Mouse (Mus musculus) embryonic facial prominence, embryonic 10.5 days (tissue): ENCODE data around the gene Gm960. TPM values are rescaled to one million over a fixed set of nuclear protein-coding genes. Genes with fewer than 3 reads are reported as not detected.

Source experiments
- DNase-seq: peaks from one replicate; pipeline ENCODE4 v3.0.0-alpha.2; 2017; ENCODE audit warnings: low spot score
- H3K27ac ChIP-seq: fragments of 300-500 bp; sonication (generic); replicated peaks from 2 replicates; pipeline ENCODE4 v1.5.1; 2016; ENCODE audit warnings: mild to moderate bottlenecking
- H3K27me3 ChIP-seq: fragments of 300-500 bp; sonication (generic); replicated peaks from 2 replicates; pipeline ENCODE4 v1.6.1; 2016; ENCODE audit warnings: low read depth, mild to moderate bottlenecking; ENCODE audit not compliant: poor library complexity, severe bottlenecking
- H3K36me3 ChIP-seq: fragments of 300-500 bp; sonication (generic); replicated peaks from 2 replicates; pipeline ENCODE4 v1.6.1; 2016; ENCODE audit warnings: mild to moderate bottlenecking, moderate library complexity
- H3K4me1 ChIP-seq: fragments of 300-500 bp; sonication (generic); 2 replicates; pipeline ENCODE4 v1.6.1; 2016
- H3K4me3 ChIP-seq: fragments of 300-500 bp; sonication (generic); 2 replicates; pipeline ENCODE4 v1.5.1; 2016; ENCODE audit warnings: mild to moderate bottlenecking, moderate library complexity
- H3K9me3 ChIP-seq: fragments of 300-500 bp; sonication (generic); 2 replicates; pipeline ENCODE4 v1.6.1; 2016; ENCODE audit warnings: mild to moderate bottlenecking
- WGBS: fragments of 180-500 bp; shearing (Covaris S2); methylation state at CpG from one replicate; pipeline ENCODE4 v1.1.7; 2016; 5-methylcytosine and 5-hydroxymethylcytosine counted together
- polyA plus RNA-seq: library from polyadenylated mRNA; unstranded; fragments of >200 nt; fragmentation: Nextera tagmentation; extraction: Ambion mirVana; gene quantifications from 2 replicates; pipeline ENCODE4 v1.2.1, GENCODE M21; 2016

Gm960 gene
- polyA plus RNA-seq, 1 experiment from 2014 or later: 2.0 TPM

- peaks cover 9% of the 10 kb centered on the region; the same call in 1 of the 2 replicates for H3K27me3 ChIP-seq
- 41% methylated on average over 4 of the region's 4 CpGs for WGBS
- peaks cover 52% of the 10 kb centered on the region for H3K4me1 ChIP-seq
- peak overlapping the region; percentile 98 for H3K27ac ChIP-seq
- H3K4me3 ChIP-seq: peak overlapping the region; percentile 92
- H3K9me3 ChIP-seq: no peaks in the 10 kb centered on the region
- DNase-seq: no peak
- H3K36me3 ChIP-seq: peaks cover 46% of the 10 kb centered on the region
Measured at GRCm38 (mm10) chr19:4616546-4616945, 81.9 kb downstream of the Gm960 start.

DNA sequence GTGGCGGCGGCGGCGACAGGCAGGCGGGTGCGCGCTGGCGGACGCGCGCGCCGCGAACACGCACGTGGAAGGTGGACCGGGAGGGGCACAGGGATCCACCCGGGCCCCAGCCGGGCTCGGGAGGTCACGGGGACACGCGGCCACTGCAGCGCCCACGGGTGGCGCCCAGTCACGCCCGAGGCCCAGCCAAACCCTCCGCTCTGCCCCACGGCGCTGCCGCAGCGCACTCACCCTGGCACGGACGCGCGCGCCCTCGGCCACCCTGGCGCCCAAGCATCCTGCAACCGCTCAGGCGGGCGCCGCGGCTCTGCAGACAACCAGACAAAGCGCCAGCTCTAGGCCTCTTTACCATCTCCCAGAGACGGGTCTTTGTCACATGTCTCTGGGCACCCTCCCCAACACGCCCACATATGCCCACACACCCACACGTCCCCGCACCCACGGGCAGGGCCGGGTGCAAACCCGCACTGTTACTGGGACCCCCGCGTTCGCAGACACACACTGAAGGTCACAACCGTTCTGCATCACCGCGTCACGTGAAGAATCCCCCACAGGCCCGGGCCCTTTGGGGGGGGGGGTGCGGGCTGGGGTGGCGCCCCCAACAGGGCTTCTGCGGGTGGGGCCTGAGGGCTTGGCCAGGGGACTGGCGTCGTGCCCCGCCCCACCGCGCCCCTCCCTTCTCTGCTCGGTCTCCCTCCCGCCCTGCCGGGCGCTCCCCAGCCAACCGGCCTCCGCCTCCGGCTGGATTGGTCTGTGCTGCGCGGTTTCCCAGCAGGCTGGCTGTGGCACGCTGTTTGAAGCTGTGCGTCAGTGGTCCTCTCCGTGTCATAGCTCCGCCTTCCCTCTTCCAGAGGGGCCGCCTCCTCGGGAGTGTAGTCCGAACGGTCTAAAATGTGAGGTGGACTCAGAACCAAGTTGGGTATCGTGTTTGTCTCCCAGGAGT lies 83.0 kb downstream of the Gm960 start, which contains the start of gene Lrfn4:
Gene Lrfn4, minus strand, starts transcription at position 517 of the 943 bp plus-strand sequence.
- WGBS: under 1% methylated on average over 87 of the region's 87 CpGs
- peak; percentile 97 for DNase-seq
- no peaks in the 10 kb centered on the region for H3K9me3 ChIP-seq
- peak within 1 kb of the TSS; percentile 92 for H3K4me3 ChIP-seq
- peaks cover 52% of the 10 kb centered on the region for H3K4me1 ChIP-seq
- peaks cover 9% of the 10 kb centered on the region; the same call in 1 of the 2 replicates for H3K27me3 ChIP-seq
- H3K27ac ChIP-seq: peak within 1 kb of the TSS; percentile 98
- peaks cover 46% of the 10 kb centered on the region for H3K36me3 ChIP-seq

GRCm38 (mm10) chr19:4614305-4615150 lies 83.9 kb downstream of the Gm960 start:
- peak overlapping the region; percentile 92 for H3K4me3 ChIP-seq
- H3K9me3 ChIP-seq: no peaks in the 10 kb centered on the region
- H3K27me3 ChIP-seq: peaks cover 9% of the 10 kb centered on the region; the same call in 1 of the 2 replicates
- DNase-seq: peak; percentile 77
- peak overlapping the region; percentile 98 for H3K27ac ChIP-seq
- peaks cover 52% of the 10 kb centered on the region for H3K4me1 ChIP-seq
- WGBS: 18% methylated on average over 48 of the region's 49 CpGs
- peaks cover 43% of the 10 kb centered on the region for H3K36me3 ChIP-seq

GRCm38 (mm10) chr19:4613464-4614304 lies 84.8 kb downstream of the Gm960 start:
- Histone ChIP-seq H3K9me3 (no peaks in the 10 kb centered on the region), H3K4me1 (peaks cover 51% of the 10 kb centered on the region), H3K27me3 (peaks cover 9% of the 10 kb centered on the region; the same call in 1 of the 2 replicates), H3K4me3 (peak overlapping the region; percentile 92), H3K36me3 (peaks cover 43% of the 10 kb centered on the region), H3K27ac (peak overlapping the region; percentile 98)
- no peak for DNase-seq
- WGBS: 88% methylated on average over 33 of the region's 33 CpGs

- Histone ChIP-seq H3K4me1 (peaks cover 42% of the 10 kb centered on the region), H3K27ac (no peak overlapping the region), H3K4me3 (peak overlapping the region; percentile 92), H3K36me3 (peaks cover 43% of the 10 kb centered on the region), H3K27me3 (peaks cover 2% of the 10 kb centered on the region; the same call in 1 of the 2 replicates), H3K9me3 (no peaks in the 10 kb centered on the region)
- no peak for DNase-seq
- 90% methylated on average over 19 of the region's 19 CpGs for WGBS
Measured at GRCm38 (mm10) chr19:4612181-4612961, 86.1 kb downstream of the Gm960 start.

DNA sequence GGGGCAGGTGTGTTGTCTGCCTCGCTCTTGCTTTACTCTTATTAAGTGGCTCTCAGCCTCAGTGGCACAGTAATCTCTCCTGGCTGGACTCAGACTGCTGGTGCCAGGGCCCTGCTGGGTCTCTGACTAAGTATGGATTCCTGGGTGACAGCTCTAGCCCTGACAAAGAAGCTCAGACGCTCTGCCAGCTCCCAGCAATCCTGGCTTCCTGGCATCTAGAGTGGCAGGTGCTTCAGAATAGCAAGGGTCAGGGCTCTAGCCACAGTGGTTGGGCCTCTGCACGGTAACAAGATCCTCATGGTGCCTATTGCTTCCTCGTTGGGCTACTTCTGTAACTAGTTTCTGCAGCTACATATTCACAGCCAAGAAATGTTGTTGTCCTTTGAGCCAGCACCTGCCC lies 88.4 kb downstream of the Gm960 start:
- DNase-seq: peak; percentile 7
- Histone ChIP-seq H3K36me3 (peaks cover 43% of the 10 kb centered on the region), H3K9me3 (no peaks in the 10 kb centered on the region), H3K27ac (no peak overlapping the region), H3K4me1 (peaks cover 29% of the 10 kb centered on the region), H3K4me3 (no peak overlapping the region), H3K27me3 (no peaks in the 10 kb centered on the region)
- 68% methylated on average over 4 of the region's 4 CpGs for WGBS

- H3K9me3 ChIP-seq: no peaks in the 10 kb centered on the region
- H3K36me3 ChIP-seq: peaks cover 33% of the 10 kb centered on the region
- H3K27me3 ChIP-seq: no peaks in the 10 kb centered on the region
- H3K27ac ChIP-seq: no peak overlapping the region
- peaks cover 27% of the 10 kb centered on the region for H3K4me1 ChIP-seq
- peak; percentile 5 for DNase-seq
- no peak overlapping the region for H3K4me3 ChIP-seq
- 80% methylated on average over 4 of the region's 4 CpGs for WGBS
Measured at GRCm38 (mm10) chr19:4608511-4608910, 90.0 kb downstream of the Gm960 start.

- no peaks in the 10 kb centered on the region for H3K9me3 ChIP-seq
- WGBS: 91% methylated on average over 12 of the region's 12 CpGs
- H3K27me3 ChIP-seq: no peaks in the 10 kb centered on the region
- peaks cover 22% of the 10 kb centered on the region for H3K36me3 ChIP-seq
- no peak for DNase-seq
- H3K27ac ChIP-seq: no peak overlapping the region
- H3K4me3 ChIP-seq: no peak overlapping the region
- peaks cover 16% of the 10 kb centered on the region for H3K4me1 ChIP-seq
Measured at GRCm38 (mm10) chr19:4607406-4607805, 91.1 kb downstream of the Gm960 start.

GRCm38 (mm10) chr19:4605654-4606053 lies 92.8 kb downstream of the Gm960 start:
- DNase-seq: no peak
- Histone ChIP-seq H3K9me3 (no peaks in the 10 kb centered on the region), H3K4me1 (peaks cover 13% of the 10 kb centered on the region), H3K27me3 (no peaks in the 10 kb centered on the region), H3K4me3 (no peak overlapping the region), H3K36me3 (peaks cover 5% of the 10 kb centered on the region; the same call in 1 of the 2 replicates), H3K27ac (no peak overlapping the region)
- WGBS: 91% methylated on average over 4 of the region's 4 CpGs

GRCm38 (mm10) chr19:4603801-4604723 lies 94.4 kb downstream of the Gm960 start:
- 0 out of 2 replicates have a peak overlapping the region, but pooled peaks have one; percentile 14 for H3K27ac ChIP-seq
- WGBS: 43% methylated on average over 24 of the region's 24 CpGs
- 0 out of 2 replicates have a peak overlapping the region, but pooled peaks have one; percentile 8 for H3K4me3 ChIP-seq
- peak; percentile 69 for DNase-seq
- no peaks in the 10 kb centered on the region for H3K27me3 ChIP-seq
- H3K9me3 ChIP-seq: no peaks in the 10 kb centered on the region
- H3K4me1 ChIP-seq: peaks cover 13% of the 10 kb centered on the region
- no peaks in the 10 kb centered on the region for H3K36me3 ChIP-seq
